Mouse (Mus musculus): ENCODE data around the gene Btbd35f16.
"Not testable (repeated sequence)": the region's sequence is repeated elsewhere in the genome, so short reads cannot be mapped to it uniquely, and the experiment has no call there.

Gene Btbd35f16

DNA sequence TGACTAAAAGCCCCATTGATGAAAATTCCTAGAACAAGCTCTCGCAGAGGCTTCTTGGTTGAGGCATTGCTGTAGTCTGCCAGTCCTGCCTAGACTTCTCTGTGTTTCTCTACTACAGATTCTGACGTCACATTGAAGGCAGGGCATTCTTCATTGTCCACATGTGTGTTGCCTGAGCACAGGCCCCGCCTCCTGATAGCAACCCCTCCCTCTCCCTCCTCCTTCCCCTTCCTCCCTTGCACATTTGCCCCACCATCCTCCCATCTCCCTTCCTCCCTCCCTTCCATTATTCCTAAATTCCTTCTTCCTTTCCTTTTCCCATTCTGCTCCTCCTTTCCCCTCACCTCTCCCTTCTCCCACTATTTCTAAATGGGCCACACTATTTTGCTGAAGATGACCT is at the start of gene Btbd35f16:
Btbd35f16 (minus strand) TSS at position 101 of the 400 bp plus-strand sequence.
- not testable (repeated sequence) for DNase-seq (ENCODE audit: low spot score in 2 of 2)
